Mouse (Mus musculus): ENCODE results near the gene Gm28043.

- TF ChIP-seq CTCF (IDR thresholded peaks at IDR 0.05; ENCODE audit: low read depth) (no peak), EP300 (optimal IDR thresholded peaks at IDR 0.05) (no peak)
Measured at GRCm38 (mm10) chr17:29684275-29684674, 69.6 kb downstream of the Gm28043 start.

Data from stomach, postnatal 0 days (tissue).